Comparison of ENCODE assay signal across 8 mouse cellular contexts in the genomic region with DNA sequence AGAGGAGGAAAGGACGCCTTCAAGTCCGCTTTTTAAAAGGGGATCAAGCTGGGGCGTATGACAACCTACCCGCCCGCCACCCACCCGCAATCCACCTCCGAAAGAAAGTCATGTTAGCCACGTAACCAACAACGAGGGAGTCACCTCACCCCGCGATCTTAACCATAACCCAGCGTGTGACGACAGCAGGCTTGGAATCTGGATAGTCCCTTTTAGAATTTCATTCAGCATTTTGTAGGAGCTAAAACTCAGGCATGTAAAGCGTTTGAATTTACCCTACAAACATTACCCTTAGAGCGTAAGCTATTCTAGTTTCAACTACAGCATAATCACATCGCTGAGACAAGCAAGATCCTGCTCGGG. TPM values are rescaled to one million over a fixed set of nuclear protein-coding genes. Genes with fewer than 3 reads are reported as not detected.
DNase-seq lines count a peak whose midpoint lies in the region; ATAC-seq and TF ChIP-seq lines count a peak whose summit lies in the region.

No protein-coding gene starts in this region.

- peak overlapping the region; percentile 81 for H3K4me3 ChIP-seq in kidney, embryonic 15.5 days (replicated peaks)
- H3K4me3 ChIP-seq in bone marrow macrophage, adult 2 months (ENCODE audit: insufficient read depth, low read length), result peak overlapping the region; percentile 83
- H3K4me3 ChIP-seq in hindbrain, embryonic 15.5 days, result peak overlapping the region; percentile 89
- H3K4me3 ChIP-seq in midbrain, embryonic 13.5 days (replicated peaks), result peak overlapping the region; percentile 75

- peaks cover 1% of the 10 kb centered on the region; the same call in 1 of the 2 replicates for H3K36me3 ChIP-seq in kidney, embryonic 15.5 days
- H3K36me3 ChIP-seq in hindbrain, embryonic 15.5 days, result no peaks in the 10 kb centered on the region
- no peaks in the 10 kb centered on the region for H3K36me3 ChIP-seq in midbrain, embryonic 13.5 days

- H3K9me3 ChIP-seq in kidney, embryonic 15.5 days (replicated peaks), result no peaks in the 10 kb centered on the region
- H3K9me3 ChIP-seq in hindbrain, embryonic 15.5 days, result no peaks in the 10 kb centered on the region
- H3K9me3 ChIP-seq in midbrain, embryonic 13.5 days, result no peaks in the 10 kb centered on the region

- H3K4me2 ChIP-seq in kidney, embryonic 15.5 days, result peak overlapping the region; percentile 92
- H3K4me2 ChIP-seq in hindbrain, embryonic 15.5 days, result peak overlapping the region; percentile 83
- H3K4me2 ChIP-seq in midbrain, embryonic 13.5 days (replicated peaks), result peak overlapping the region; percentile 88

- ATAC-seq in kidney, embryonic 15.5 days (replicated peaks; ENCODE audit: low FRiP score), result no peak; the same call in 1 of the 2 replicates
- no peak for ATAC-seq in hindbrain, embryonic 15.5 days (ENCODE audit: low FRiP score, low read depth)
- ATAC-seq in midbrain, embryonic 13.5 days, result no peak

- WGBS in kidney, embryonic 15.5 days, result under 1% methylated on average over 17 of the region's 17 CpGs
- under 1% methylated on average over 17 of the region's 17 CpGs for WGBS in hindbrain, embryonic 15.5 days
- under 1% methylated on average over 17 of the region's 17 CpGs for WGBS in midbrain, embryonic 13.5 days

- TF ChIP-seq CTCF in bone marrow macrophage, adult 2 months (IDR thresholded peaks at IDR 0.05; ENCODE audit: low read depth, low read length), result no peak

- peak overlapping the region; percentile 96 for H3K27ac ChIP-seq in kidney, embryonic 15.5 days
- peak overlapping the region; percentile 43 for H3K27ac ChIP-seq in bone marrow macrophage, adult 2 months (ENCODE audit: insufficient read depth, low read depth, low read length)
- H3K27ac ChIP-seq in hindbrain, embryonic 15.5 days (replicated peaks), result peak overlapping the region; percentile 90
- H3K27ac ChIP-seq in midbrain, embryonic 13.5 days, result peak overlapping the region; percentile 87

- no peak for TF ChIP-seq POLR2A in bone marrow macrophage, adult 2 months (IDR thresholded peaks at IDR 0.05; ENCODE audit: borderline replicate concordance, low read depth, low read length)

- peak overlapping the region; percentile 75 for H3K9ac ChIP-seq in kidney, embryonic 15.5 days
- H3K9ac ChIP-seq in hindbrain, embryonic 15.5 days, result peak overlapping the region; percentile 77
- H3K9ac ChIP-seq in midbrain, embryonic 13.5 days (replicated peaks), result peak overlapping the region; percentile 81

- no peak for DNase-seq in kidney, postnatal 4 days
- no peak for DNase-seq in cerebellum, adult 8-10 months
- no peak for DNase-seq in thymus, postnatal 0 days (ENCODE audit: low spot score)
- no peak for DNase-seq in thymus, postnatal 14 days

- peaks cover 10% of the 10 kb centered on the region; the same call in 1 of the 2 replicates for H3K4me1 ChIP-seq in kidney, embryonic 15.5 days
- H3K4me1 ChIP-seq in bone marrow macrophage, adult 2 months (ENCODE audit: control insufficient read depth, insufficient read depth, low read length), result peaks cover 14% of the 10 kb centered on the region
- peaks cover 28% of the 10 kb centered on the region for H3K4me1 ChIP-seq in hindbrain, embryonic 15.5 days (replicated peaks)
- peaks cover 27% of the 10 kb centered on the region for H3K4me1 ChIP-seq in midbrain, embryonic 13.5 days (replicated peaks)

- H3K27me3 ChIP-seq in kidney, embryonic 15.5 days, result no peaks in the 10 kb centered on the region
- no peaks in the 10 kb centered on the region for H3K27me3 ChIP-seq in hindbrain, embryonic 15.5 days
- no peaks in the 10 kb centered on the region for H3K27me3 ChIP-seq in midbrain, embryonic 13.5 days

RNA-seq across cellular contexts. Expression of gene Snx14, which starts 0.5 kb away (rescaled TPM):
- 26.8 and 30.0 TPM in 2 replicates for polyA plus RNA-seq in kidney, embryonic 15.5 days (2015; fragmentation: Nextera tagmentation; extraction: Ambion mirVana)
- polyA plus RNA-seq in bone marrow macrophage, adult 2 months (2012; ENCODE audit: insufficient read depth, insufficient read length, missing spikeins), result 39.0 and 40.4 TPM in 2 replicates
- polyA plus RNA-seq in hindbrain, embryonic 15.5 days (2015; fragmentation: Nextera tagmentation; extraction: Ambion mirVana), result 34.0 and 36.0 TPM in 2 replicates
- 26.5 TPM in 2 replicates for polyA plus RNA-seq in midbrain, embryonic 13.5 days (2015; fragmentation: Nextera tagmentation; extraction: Ambion mirVana)
- 16.0 TPM in 2 replicates for polyA plus RNA-seq in thymus, postnatal 0 days (2015; fragmentation: Nextera tagmentation; extraction: Ambion mirVana)

RNA-seq across cellular contexts. Expression of gene Gm20537, which starts 17.2 kb away (rescaled TPM):
- 0.23 and 0.45 TPM in 2 replicates for polyA plus RNA-seq in kidney, embryonic 15.5 days (2015; fragmentation: Nextera tagmentation; extraction: Ambion mirVana)
- polyA plus RNA-seq in bone marrow macrophage, adult 2 months (2012; ENCODE audit: insufficient read depth, insufficient read length, missing spikeins), result 2.4 and 3.5 TPM in 2 replicates
- 0.49 and 0.57 TPM in 2 replicates for polyA plus RNA-seq in hindbrain, embryonic 15.5 days (2015; fragmentation: Nextera tagmentation; extraction: Ambion mirVana)
- 0.62 and 1.5 TPM in 2 replicates for polyA plus RNA-seq in midbrain, embryonic 13.5 days (2015; fragmentation: Nextera tagmentation; extraction: Ambion mirVana)
- 0.45 TPM in 1 of 2 replicates, not detected in the other for polyA plus RNA-seq in thymus, postnatal 0 days (2015; fragmentation: Nextera tagmentation; extraction: Ambion mirVana)

RNA-seq across cellular contexts. Expression of gene Syncrip, which starts 43.2 kb away (rescaled TPM):
- 103 and 110 TPM in 2 replicates for polyA plus RNA-seq in kidney, embryonic 15.5 days (2015; fragmentation: Nextera tagmentation; extraction: Ambion mirVana)
- polyA plus RNA-seq in bone marrow macrophage, adult 2 months (2012; ENCODE audit: insufficient read depth, insufficient read length, missing spikeins), result 87.7 and 105 TPM in 2 replicates
- 71.2 and 77.0 TPM in 2 replicates for polyA plus RNA-seq in hindbrain, embryonic 15.5 days (2015; fragmentation: Nextera tagmentation; extraction: Ambion mirVana)
- polyA plus RNA-seq in midbrain, embryonic 13.5 days (2015; fragmentation: Nextera tagmentation; extraction: Ambion mirVana), result 95.9 and 102 TPM in 2 replicates
- 114 and 132 TPM in 2 replicates for polyA plus RNA-seq in thymus, postnatal 0 days (2015; fragmentation: Nextera tagmentation; extraction: Ambion mirVana)

Comparison
In these comparisons a context has a peak if more than half of its experiments do, and no peak if none do; other contexts are left out.
1. H3K27ac ChIP-seq: peak in every context shown above with its lines; median percentile 96 in kidney, embryonic 15.5 days; 90 in hindbrain, embryonic 15.5 days; 87 in midbrain, embryonic 13.5 days; 43 in bone marrow macrophage, adult 2 months.